Comparison of ENCODE assay signal across 8 mouse cellular contexts in genomic region chr5:32102971-32103431, GRCm38 (mm10). TPM values are rescaled to one million over a fixed set of nuclear protein-coding genes. Genes with fewer than 3 reads are reported as not detected.
A peak's percentile ranks its signal among the peaks of the same experiment; 100 is the strongest.
DNase-seq lines count a peak whose midpoint lies in the region; ATAC-seq and TF ChIP-seq lines count a peak whose summit lies in the region.

No protein-coding gene starts in this region.

- H3K4me2 ChIP-seq in lung, embryonic 15.5 days, result no peak overlapping the region
- H3K4me2 ChIP-seq in lung, postnatal 0 days (replicated peaks; ENCODE audit: low read depth, low read length), result no peak overlapping the region
- no peak overlapping the region for H3K4me2 ChIP-seq in liver, embryonic 11.5 days

- no peak for TF ChIP-seq EP300 in lung, postnatal 0 days (IDR thresholded peaks at IDR 0.05)

- peak; percentile 60 for ATAC-seq in lung, embryonic 15.5 days (ENCODE audit: borderline replicate concordance, extremely low read depth, low FRiP score, low TSS enrichment)
- ATAC-seq in lung, postnatal 0 days, result no peak
- ATAC-seq in liver, embryonic 11.5 days (replicated peaks; ENCODE audit: low FRiP score), result no peak

- TF ChIP-seq POLR2A in cerebellum, adult 2 months (IDR thresholded peaks at IDR 0.05; ENCODE audit: borderline replicate concordance, insufficient read depth, low read length), result no peak
- TF ChIP-seq POLR2A in small intestine, adult 2 months (IDR thresholded peaks at IDR 0.05; ENCODE audit: low read depth, low read length), result no peak

- no peak overlapping the region for H3K4me3 ChIP-seq in lung, embryonic 15.5 days
- no peak overlapping the region for H3K4me3 ChIP-seq in lung, postnatal 0 days (ENCODE audit: low read depth, low read length)
- no peak overlapping the region for H3K4me3 ChIP-seq in cerebellum, adult 2 months (replicated peaks; ENCODE audit: insufficient read depth, low read depth, low read length)
- no peak overlapping the region for H3K4me3 ChIP-seq in small intestine, adult 2 months (ENCODE audit: low read depth, low read length)
- no peak overlapping the region for H3K4me3 ChIP-seq in liver, embryonic 11.5 days (ENCODE audit: low read depth, low read length)

- TF ChIP-seq CTCF in lung, postnatal 0 days (IDR thresholded peaks at IDR 0.05), result no peak
- no peak for TF ChIP-seq CTCF in cerebellum, adult 2 months (IDR thresholded peaks at IDR 0.05; ENCODE audit: borderline replicate concordance, insufficient read depth, low read depth, low read length)
- TF ChIP-seq CTCF in small intestine, adult 2 months (IDR thresholded peaks at IDR 0.05; ENCODE audit: extremely low read depth, insufficient read length, insufficient replicate concordance, low read depth, low read length), result no peak

- H3K9ac ChIP-seq in lung, embryonic 15.5 days, result no peak overlapping the region
- no peak overlapping the region for H3K9ac ChIP-seq in lung, postnatal 0 days (replicated peaks; ENCODE audit: low read depth)
- H3K9ac ChIP-seq in liver, embryonic 11.5 days (ENCODE audit: low read depth, low read length), result no peak overlapping the region

- H3K36me3 ChIP-seq in lung, embryonic 15.5 days, result no peaks in the 10 kb centered on the region
- no peaks in the 10 kb centered on the region for H3K36me3 ChIP-seq in lung, postnatal 0 days (ENCODE audit: insufficient read depth, low read length)
- H3K36me3 ChIP-seq in small intestine, adult 2 months (ENCODE audit: control insufficient read depth, insufficient read depth, low read length), result no peaks in the 10 kb centered on the region
- no peaks in the 10 kb centered on the region for H3K36me3 ChIP-seq in liver, embryonic 11.5 days (ENCODE audit: control insufficient read depth, insufficient read depth, low read length)

- no peak for DNase-seq in lung, postnatal 0 days (ENCODE audit: low spot score)
- peak; percentile 37 to 59 for DNase-seq in cerebellum, adult 2 months
- DNase-seq in gastrocnemius, postnatal 25 days, result peak; percentile 87
- DNase-seq in natural killer cell, adult 2 months (ENCODE audit: low spot score in 2 of 2), result no peak
- DNase-seq in liver, embryonic 11.5 days (ENCODE audit: low spot score), result no peak
- no peak for DNase-seq in thymus, postnatal 0 days (ENCODE audit: low spot score)

- H3K27ac ChIP-seq in lung, embryonic 15.5 days, result peak overlapping the region; percentile 46; the same call in 1 of the 2 replicates
- H3K27ac ChIP-seq in lung, postnatal 0 days (ENCODE audit: low read length), result no peak overlapping the region
- no peak overlapping the region for H3K27ac ChIP-seq in cerebellum, adult 2 months (ENCODE audit: insufficient read depth, low read length)
- H3K27ac ChIP-seq in small intestine, adult 2 months (ENCODE audit: insufficient read depth, low read depth, low read length), result peak overlapping the region; percentile 34; the same call in 1 of the 2 replicates
- no peak overlapping the region for H3K27ac ChIP-seq in liver, embryonic 11.5 days (ENCODE audit: low read depth, low read length)

- peaks cover 23% of the 10 kb centered on the region for H3K4me1 ChIP-seq in lung, embryonic 15.5 days
- H3K4me1 ChIP-seq in lung, postnatal 0 days (ENCODE audit: insufficient read depth, low read depth, low read length), result no peaks in the 10 kb centered on the region; the same call in 1 of the 2 replicates
- H3K4me1 ChIP-seq in cerebellum, adult 2 months (ENCODE audit: control insufficient read depth, insufficient read depth, low read length), result peaks cover 42% of the 10 kb centered on the region
- H3K4me1 ChIP-seq in small intestine, adult 2 months (ENCODE audit: control insufficient read depth, insufficient read depth, insufficient read length, low read length), result peaks cover 8% of the 10 kb centered on the region; the same call in 1 of the 2 replicates
- H3K4me1 ChIP-seq in liver, embryonic 11.5 days (replicated peaks; ENCODE audit: control insufficient read depth, insufficient read depth, low read length), result peaks cover 3% of the 10 kb centered on the region; the same call in 1 of the 2 replicates

- H3K9me3 ChIP-seq in lung, embryonic 15.5 days, result no peaks in the 10 kb centered on the region
- H3K9me3 ChIP-seq in lung, postnatal 0 days (ENCODE audit: low read length), result no peaks in the 10 kb centered on the region
- H3K9me3 ChIP-seq in liver, embryonic 11.5 days (ENCODE audit: control insufficient read depth, low read length), result no peaks in the 10 kb centered on the region

- 55% methylated on average over 6 of the region's 6 CpGs for WGBS in lung, embryonic 15.5 days
- 63% methylated on average over 6 of the region's 6 CpGs for WGBS in lung, postnatal 0 days
- 55% methylated on average over 6 of the region's 6 CpGs for WGBS in cerebellum, adult 2 months
- 74% methylated on average over 6 of the region's 6 CpGs for WGBS in small intestine, adult 2 months
- WGBS in liver, embryonic 11.5 days, result 78% methylated on average over 6 of the region's 6 CpGs

- H3K27me3 ChIP-seq in lung, embryonic 15.5 days, result no peaks in the 10 kb centered on the region
- no peaks in the 10 kb centered on the region for H3K27me3 ChIP-seq in lung, postnatal 0 days (replicated peaks; ENCODE audit: insufficient read depth, low read length)
- H3K27me3 ChIP-seq in cerebellum, adult 2 months (ENCODE audit: control insufficient read depth, insufficient read depth, low read length), result no peaks in the 10 kb centered on the region
- H3K27me3 ChIP-seq in small intestine, adult 2 months (ENCODE audit: control insufficient read depth, insufficient read depth, low read length), result no peaks in the 10 kb centered on the region
- H3K27me3 ChIP-seq in liver, embryonic 11.5 days (replicated peaks; ENCODE audit: control insufficient read depth, insufficient read depth, low read length), result no peaks in the 10 kb centered on the region

RNA-seq across cellular contexts. Expression of gene Fosl2, which starts 32.6 kb away (rescaled TPM):
- polyA plus RNA-seq in lung, embryonic 15.5 days (2015; fragmentation: Nextera tagmentation; extraction: Ambion mirVana), result 3.3 and 3.6 TPM in 2 replicates
- polyA plus RNA-seq in lung, postnatal 0 days (2015; fragmentation: Nextera tagmentation; extraction: Ambion mirVana), result 7.9 and 8.9 TPM in 2 replicates
- 2.8 and 3.5 TPM in 2 replicates for polyA plus RNA-seq in cerebellum, adult 2 months (2012; rRNA removed)
- 10 to 100 TPM in 1 of 2 experiments, 1 to 10 TPM in 1; 9.9 to 12.4 TPM for total RNA-seq in gastrocnemius, postnatal 25 days (2021)
- 34.9 and 116 TPM in 2 replicates for polyA plus RNA-seq in small intestine, adult 2 months (2012; rRNA removed)
- 1.9 and 2.0 TPM in 2 replicates for polyA plus RNA-seq in liver, embryonic 11.5 days (2014; fragmentation: Nextera tagmentation; extraction: Ambion mirVana)
- polyA plus RNA-seq in thymus, postnatal 0 days (2015; fragmentation: Nextera tagmentation; extraction: Ambion mirVana), result 0.78 and 0.95 TPM in 2 replicates

Comparison
In these comparisons a context has a peak if more than half of its experiments do, and no peak if none do; other contexts are left out.
1. H3K27ac ChIP-seq: peak in lung, embryonic 15.5 days (single experiment) and small intestine, adult 2 months (single experiment); none in lung, postnatal 0 days (single experiment), cerebellum, adult 2 months (single experiment) and liver, embryonic 11.5 days (single experiment).
2. DNase-seq: peak in cerebellum, adult 2 months (2 of 2) and gastrocnemius, postnatal 25 days (single experiment); none in lung, postnatal 0 days (single experiment), natural killer cell, adult 2 months (0 of 2), liver, embryonic 11.5 days (single experiment) and thymus, postnatal 0 days (single experiment).